ENCODE assay signal across 13 mouse cellular contexts in genomic region chr1:59332737-59333385, GRCm38 (mm10).
DNase-seq lines count a peak whose midpoint lies in the region; ATAC-seq and TF ChIP-seq lines count a peak whose summit lies in the region.
"Had no signal": no experiment of that assay in that cellular context is flagged by ENCODE, and none has a peak within 500 bp of the region (broad histone marks: within the 10 kb centered on the region; RNA-seq: fewer than 3 reads in every experiment).

No protein-coding gene starts in this region.

- 47% methylated on average over 13 of the region's 13 CpGs for WGBS in heart, embryonic 10.5 days
- WGBS in neural tube, embryonic 11.5 days: 41% methylated on average over 13 of the region's 13 CpGs
- 17% methylated on average over 13 of the region's 13 CpGs for whole genome bisulfite sequencing in hindbrain, embryonic 16.5 days
- WGBS in neural tube, embryonic 14.5 days: 26% methylated on average over 13 of the region's 13 CpGs
- 37% methylated on average over 13 of the region's 13 CpGs for WGBS in liver, embryonic 12.5 days (ENCODE audit: insufficient replicate concordance)
- WGBS in liver, postnatal 0 days (ENCODE audit: insufficient replicate concordance): 39% methylated on average over 13 of the region's 13 CpGs

- no peak for TF ChIP-seq EP300 in liver, postnatal 0 days (IDR thresholded peaks at IDR 0.05; ENCODE audit: low read depth)

- H3K36me3 ChIP-seq in heart, embryonic 10.5 days: no peaks in the 10 kb centered on the region
- no peaks in the 10 kb centered on the region for H3K36me3 ChIP-seq in neural tube, embryonic 11.5 days (ENCODE audit: control insufficient read depth, insufficient read depth, low read length)
- H3K36me3 ChIP-seq in hindbrain, embryonic 16.5 days (ENCODE audit: control insufficient read depth, insufficient read depth, low read length): no peaks in the 10 kb centered on the region
- no peaks in the 10 kb centered on the region for H3K36me3 ChIP-seq in neural tube, embryonic 14.5 days (ENCODE audit: control insufficient read depth, insufficient read depth, low read length)
- no peaks in the 10 kb centered on the region for H3K36me3 ChIP-seq in liver, embryonic 12.5 days
- H3K36me3 ChIP-seq in liver, postnatal 0 days (replicated peaks; ENCODE audit: insufficient read depth, low read length): no peaks in the 10 kb centered on the region
- H3K36me3 ChIP-seq: intestine, embryonic 15.5 days; stomach, embryonic 15.5 days had no signal

- H3K4me3 ChIP-seq in heart, embryonic 10.5 days: no peak overlapping the region
- H3K4me3 ChIP-seq in neural tube, embryonic 11.5 days (ENCODE audit: low read depth, low read length): no peak overlapping the region
- H3K4me3 ChIP-seq in hindbrain, embryonic 16.5 days (ENCODE audit: low read length): no peak overlapping the region
- no peak overlapping the region for H3K4me3 ChIP-seq in neural tube, embryonic 14.5 days (ENCODE audit: low read depth, low read length)
- H3K4me3 ChIP-seq in liver, embryonic 12.5 days: no peak overlapping the region
- H3K4me3 ChIP-seq in liver, postnatal 0 days (ENCODE audit: low read depth, low read length): no peak overlapping the region
- H3K4me3 ChIP-seq: intestine, embryonic 15.5 days; stomach, embryonic 15.5 days had no signal

- H3K9me3 ChIP-seq in heart, embryonic 10.5 days: no peaks in the 10 kb centered on the region
- H3K9me3 ChIP-seq in neural tube, embryonic 11.5 days (ENCODE audit: control insufficient read depth, low read length): no peaks in the 10 kb centered on the region
- H3K9me3 ChIP-seq in hindbrain, embryonic 16.5 days (ENCODE audit: control insufficient read depth, low read length): no peaks in the 10 kb centered on the region
- H3K9me3 ChIP-seq in neural tube, embryonic 14.5 days (ENCODE audit: control insufficient read depth, low read length): no peaks in the 10 kb centered on the region
- H3K9me3 ChIP-seq in liver, embryonic 12.5 days (replicated peaks): no peaks in the 10 kb centered on the region
- H3K9me3 ChIP-seq in liver, postnatal 0 days (ENCODE audit: low read length): no peaks in the 10 kb centered on the region
- H3K9me3 ChIP-seq: intestine, embryonic 15.5 days; megakaryocyte, embryonic 14.5 days; stomach, embryonic 15.5 days had no signal

- intact Hi-C loops in heart, postnatal 14 days (cut with DNase I): no loop called here

- H3K27ac ChIP-seq in heart, embryonic 10.5 days: 0 out of 2 replicates have a peak overlapping the region, but pooled peaks have one; percentile 29
- H3K27ac ChIP-seq in neural tube, embryonic 11.5 days (ENCODE audit: low read depth, low read length): peak overlapping the region; percentile 44
- no peak overlapping the region for H3K27ac ChIP-seq in hindbrain, embryonic 16.5 days (ENCODE audit: low read depth, low read length)
- no peak overlapping the region for H3K27ac ChIP-seq in neural tube, embryonic 14.5 days (ENCODE audit: low read depth, low read length)
- no peak overlapping the region for H3K27ac ChIP-seq in liver, embryonic 12.5 days
- no peak overlapping the region for H3K27ac ChIP-seq in liver, postnatal 0 days (ENCODE audit: low read depth)
- H3K27ac ChIP-seq: intestine, embryonic 15.5 days; stomach, embryonic 15.5 days had no signal

- 0 out of 2 replicates have a peak, but pooled peaks have one; percentile 24 for ATAC-seq in neural tube, embryonic 11.5 days (ENCODE audit: insufficient read depth, low FRiP score, low TSS enrichment)
- ATAC-seq in hindbrain, embryonic 16.5 days: no peak
- ATAC-seq in neural tube, embryonic 14.5 days (ENCODE audit: low read depth): no peak
- no peak for ATAC-seq in liver, embryonic 12.5 days
- ATAC-seq in liver, postnatal 0 days: no peak
- ATAC-seq: intestine, embryonic 15.5 days had no signal

- H3K4me1 ChIP-seq in heart, embryonic 10.5 days: peaks cover 35% of the 10 kb centered on the region
- H3K4me1 ChIP-seq in neural tube, embryonic 11.5 days (ENCODE audit: control insufficient read depth, insufficient read depth, low read length): peaks cover 29% of the 10 kb centered on the region
- peaks cover 21% of the 10 kb centered on the region for H3K4me1 ChIP-seq in hindbrain, embryonic 16.5 days (ENCODE audit: control insufficient read depth, insufficient read depth, low read depth, low read length)
- H3K4me1 ChIP-seq in neural tube, embryonic 14.5 days (ENCODE audit: control insufficient read depth, insufficient read depth, low read length): peaks cover 19% of the 10 kb centered on the region
- no peaks in the 10 kb centered on the region for H3K4me1 ChIP-seq in liver, embryonic 12.5 days
- H3K4me1 ChIP-seq in liver, postnatal 0 days (ENCODE audit: insufficient read depth): no peaks in the 10 kb centered on the region

- DNase-seq in heart, embryonic 10.5 days (ENCODE audit: low spot score): no peak
- no peak for DNase-seq in heart, postnatal 14 days
- DNase-seq in neural tube, embryonic 11.5 days (ENCODE audit: low spot score): no peak
- no peak for DNase-seq in neural tube, embryonic 10.5 days (ENCODE audit: extremely low spot score, low spot score)
- DNase-seq in liver, postnatal 0 days: no peak
- DNase-seq: adrenal gland, adult 8-10 months; cerebellum, adult 8-10 months had no signal

- peaks cover 50% of the 10 kb centered on the region; the same call in 1 of the 2 replicates for H3K27me3 ChIP-seq in heart, embryonic 10.5 days (ENCODE audit: insufficient read depth, poor library complexity, severe bottlenecking)
- no peaks in the 10 kb centered on the region for H3K27me3 ChIP-seq in neural tube, embryonic 11.5 days (ENCODE audit: control insufficient read depth, insufficient read depth, low read length)
- no peaks in the 10 kb centered on the region for H3K27me3 ChIP-seq in hindbrain, embryonic 16.5 days (replicated peaks; ENCODE audit: control insufficient read depth, insufficient read depth, low read length)
- H3K27me3 ChIP-seq in neural tube, embryonic 14.5 days (ENCODE audit: control insufficient read depth, insufficient read depth, low read length): no peaks in the 10 kb centered on the region
- H3K27me3 ChIP-seq in liver, embryonic 12.5 days (replicated peaks): 0 out of 2 replicates have a peak, but pooled peaks cover 4% of the 10 kb centered on the region
- no peaks in the 10 kb centered on the region for H3K27me3 ChIP-seq in liver, postnatal 0 days (ENCODE audit: insufficient read depth, low read length)
- H3K27me3 ChIP-seq: intestine, embryonic 15.5 days; stomach, embryonic 15.5 days had no signal

- H3K4me2 ChIP-seq in neural tube, embryonic 11.5 days (ENCODE audit: low read depth): 0 out of 2 replicates have a peak overlapping the region, but pooled peaks have one; percentile 7
- 0 out of 2 replicates have a peak overlapping the region, but pooled peaks have one; percentile 4 for H3K4me2 ChIP-seq in hindbrain, embryonic 16.5 days (ENCODE audit: low read length)
- peak overlapping the region; percentile 3; the same call in 1 of the 2 replicates for H3K4me2 ChIP-seq in neural tube, embryonic 14.5 days (ENCODE audit: low read depth, low read length)
- H3K4me2 ChIP-seq in liver, embryonic 12.5 days: no peak overlapping the region
- no peak overlapping the region for H3K4me2 ChIP-seq in liver, postnatal 0 days (ENCODE audit: low read depth, low read length)
- H3K4me2 ChIP-seq: intestine, embryonic 15.5 days; stomach, embryonic 15.5 days had no signal

- H3K9ac ChIP-seq in neural tube, embryonic 11.5 days (ENCODE audit: low read length): peak overlapping the region; percentile 36
- H3K9ac ChIP-seq in hindbrain, embryonic 16.5 days (ENCODE audit: low read depth, low read length): no peak overlapping the region
- H3K9ac ChIP-seq in neural tube, embryonic 14.5 days (replicated peaks; ENCODE audit: low read depth, low read length): no peak overlapping the region
- H3K9ac ChIP-seq in liver, embryonic 12.5 days: no peak overlapping the region
- H3K9ac ChIP-seq in liver, postnatal 0 days (replicated peaks): no peak overlapping the region
- H3K9ac ChIP-seq: intestine, embryonic 15.5 days; stomach, embryonic 15.5 days had no signal

- no peak for TF ChIP-seq CTCF in liver, postnatal 0 days (IDR thresholded peaks at IDR 0.05; ENCODE audit: low read depth)

Comparison
In these comparisons a context has a peak if more than half of its experiments do, and no peak if none do; other contexts are left out.
1. H3K27ac ChIP-seq: peak in heart, embryonic 10.5 days (single experiment) and neural tube, embryonic 11.5 days (single experiment); none in hindbrain, embryonic 16.5 days (single experiment), neural tube, embryonic 14.5 days (single experiment), liver, embryonic 12.5 days (single experiment) and liver, postnatal 0 days (single experiment).
2. H3K4me2 ChIP-seq: peak in neural tube, embryonic 11.5 days (single experiment), hindbrain, embryonic 16.5 days (single experiment) and neural tube, embryonic 14.5 days (single experiment); none in liver, embryonic 12.5 days (single experiment) and liver, postnatal 0 days (single experiment).